Mouse (Mus musculus) cerebellum, postnatal 10 days (tissue): Measurements from ENCODE around the gene Luc7l.
A peak's percentile ranks its signal among the peaks of the same experiment; 100 is the strongest.
"Not testable (repeated sequence)": the region's sequence is repeated elsewhere in the genome, so short reads cannot be mapped to it uniquely, and the experiment has no call there.

Experiments
- DNase-seq, 2 experiments: peaks; one replicate each; pipeline ENCODE4 v3.0.0; 2021; ENCODE audit warnings: mixed read lengths in 2 of 2

The Luc7l gene

DNA sequence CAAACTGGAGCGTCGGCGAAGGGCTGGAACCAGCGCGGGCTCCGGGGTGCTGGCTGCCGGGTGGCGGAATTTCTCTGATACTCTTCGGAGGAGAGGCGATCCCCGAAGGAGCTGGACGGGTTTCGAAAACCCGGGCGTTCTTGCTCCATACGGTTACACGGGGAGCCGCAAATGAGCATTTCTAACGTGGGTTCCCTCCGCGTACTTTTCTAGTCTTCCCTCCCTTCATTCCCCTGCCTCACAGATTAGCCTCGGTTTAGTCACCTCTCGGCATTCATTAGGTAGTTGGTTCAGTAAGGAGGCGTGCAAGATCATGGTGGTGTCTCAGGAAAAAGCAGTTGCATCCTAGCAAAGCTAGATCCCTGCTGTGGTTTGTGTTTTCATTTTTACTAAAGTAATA lies 703 bp downstream of the Luc7l start:
- DNase-seq = no peak

DNA sequence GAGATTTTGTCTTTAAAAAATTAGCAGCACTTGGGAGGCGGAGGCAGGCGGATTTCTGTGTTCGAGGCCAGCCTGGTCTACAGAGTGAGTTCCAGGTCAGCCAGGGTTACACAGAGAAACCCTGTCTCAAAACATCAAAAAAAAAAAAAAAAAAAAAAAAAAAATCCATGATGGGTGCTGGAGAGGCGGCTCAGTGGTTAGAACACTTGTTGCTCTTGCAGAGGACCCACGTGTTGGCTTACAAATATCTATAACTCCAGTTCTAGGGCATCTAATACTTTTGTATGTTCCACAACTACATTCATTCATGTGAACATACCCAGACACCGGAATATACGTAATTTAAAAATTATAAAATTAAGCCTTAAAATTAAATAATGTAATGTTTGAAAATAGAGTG lies 2.6 kb downstream of the Luc7l start:
- DNase-seq = peak; percentile 15 to 27

DNA sequence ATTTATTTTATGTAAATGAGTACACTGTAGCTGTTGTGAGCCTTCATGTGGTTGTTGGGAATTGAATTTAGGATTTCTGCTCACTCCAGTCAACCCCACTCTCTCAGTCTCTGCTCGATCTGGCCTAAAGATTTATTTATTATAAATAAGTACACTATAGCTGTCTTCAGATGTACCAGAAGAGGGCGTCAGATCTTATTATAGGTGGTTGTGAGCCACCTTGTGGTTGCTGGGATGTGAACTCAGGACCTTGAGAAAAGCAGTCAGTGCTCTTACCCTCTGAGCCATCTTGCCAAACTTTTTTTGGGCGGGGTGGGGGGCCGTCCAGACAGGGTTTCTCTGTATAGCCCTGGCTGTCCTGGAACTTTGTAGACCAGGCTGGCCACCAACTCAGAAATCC lies 9.1 kb downstream of the Luc7l start:
- DNase-seq = no peak

DNA sequence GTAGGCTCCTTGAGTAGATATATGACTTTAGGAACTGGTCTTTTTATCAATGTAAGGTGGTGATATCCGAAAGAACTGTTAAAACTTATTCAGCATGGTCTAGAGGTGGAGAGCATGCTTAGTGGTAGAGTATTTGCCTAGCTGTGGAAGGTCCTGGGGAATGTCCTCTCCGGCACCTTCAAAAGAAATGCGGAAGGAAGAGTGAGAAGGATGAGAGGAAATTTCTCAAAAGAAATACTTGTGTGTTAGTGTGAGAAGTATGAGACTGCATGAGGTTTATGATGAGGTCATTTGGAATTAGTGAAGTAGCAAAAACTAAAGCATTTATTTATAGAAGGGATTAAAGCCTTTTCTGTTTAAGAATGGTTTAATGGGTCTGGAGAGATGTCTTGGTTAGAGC lies 9.7 kb downstream of the Luc7l start:
- DNase-seq = no peak

- DNase-seq = no peak
These were observed 16.2 kb downstream of the Luc7l start for GRCm38 (mm10) chr17:26268851-26269250.

DNA sequence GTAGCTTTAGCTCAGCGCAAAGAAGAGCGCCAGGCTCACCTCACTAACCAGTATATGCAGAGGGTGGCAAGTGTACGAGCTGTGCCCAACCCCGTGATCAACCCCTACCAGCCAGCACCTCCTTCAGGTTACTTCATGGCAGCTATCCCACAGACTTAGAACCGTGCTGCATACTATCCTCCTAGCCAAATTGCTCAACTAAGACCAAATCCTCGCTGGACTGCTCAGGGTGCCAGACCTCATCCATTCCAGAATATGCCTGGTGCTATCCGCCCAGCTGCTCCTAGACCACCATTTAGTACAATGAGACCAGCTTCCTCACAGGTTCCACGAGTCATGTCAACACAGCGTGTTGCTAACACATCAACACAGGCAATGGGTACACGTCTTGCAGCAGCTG lies 16.9 kb downstream of the Luc7l start:
- not testable (repeated sequence) for DNase-seq

GRCm38 (mm10) chr17:26272586-26272985 lies 19.9 kb downstream of the Luc7l start:
- no peak for DNase-seq

GRCm38 (mm10) chr17:26275933-26276332 lies 23.2 kb downstream of the Luc7l start:
- no peak for DNase-seq

DNA sequence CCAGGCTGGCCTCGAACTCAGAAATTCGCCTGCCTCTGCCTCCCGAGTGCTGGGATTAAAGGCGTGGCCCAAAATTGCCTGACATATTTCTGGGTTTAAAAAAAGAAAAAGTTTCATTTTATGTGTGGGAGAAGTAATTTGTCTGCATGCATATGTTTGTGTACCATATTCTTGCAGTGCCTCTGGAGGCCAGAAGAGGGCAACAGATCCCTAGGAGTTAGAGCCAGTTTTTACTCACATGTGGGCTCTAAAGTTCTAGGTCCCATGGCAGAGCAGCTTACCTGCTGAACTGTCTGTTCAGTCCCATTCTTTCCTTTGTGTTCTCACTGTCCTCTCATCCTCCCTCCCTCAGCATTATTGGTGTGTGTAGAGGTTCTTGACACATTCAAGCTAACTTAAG lies 24.0 kb downstream of the Luc7l start:
- peak; percentile 61 to 63 for DNase-seq

DNA sequence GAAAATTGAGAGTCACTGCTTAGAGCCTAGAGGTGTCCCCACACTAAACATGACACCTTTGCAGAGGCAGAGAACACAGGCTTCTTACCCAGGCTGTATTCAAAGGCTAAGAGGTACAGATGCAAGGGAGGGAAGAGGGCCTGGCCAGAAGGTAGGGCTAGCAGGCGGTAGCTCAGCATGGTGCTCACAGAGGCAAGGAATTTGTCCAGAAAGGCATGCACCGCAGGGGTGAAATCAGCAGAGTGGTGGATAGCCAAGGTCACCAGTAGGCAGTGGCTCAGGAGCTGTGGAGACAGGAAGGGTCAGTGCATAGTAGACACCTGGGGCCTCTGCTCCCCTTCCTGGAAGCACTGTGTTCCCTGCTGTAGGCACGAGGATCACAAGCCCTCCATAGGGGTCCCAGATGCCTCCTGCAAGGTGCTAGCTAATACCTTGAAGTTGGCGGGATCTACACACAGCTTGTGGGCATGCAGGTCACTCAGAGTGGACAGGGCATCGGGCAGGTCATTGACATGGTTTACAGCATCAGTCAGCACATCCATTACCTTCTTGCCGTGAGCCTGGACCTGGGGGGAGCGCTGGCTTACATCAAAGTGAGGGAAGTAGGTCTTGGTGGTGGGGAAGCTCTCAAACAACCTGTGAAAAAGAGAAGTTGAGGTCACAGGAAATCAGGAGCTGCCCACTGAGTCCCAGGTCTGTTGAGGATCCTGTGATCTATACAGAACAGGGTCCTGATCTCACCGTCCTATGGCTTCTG lies 33.7 kb downstream of the Luc7l start:
- DNase-seq = peak; percentile 15 to 20

DNA sequence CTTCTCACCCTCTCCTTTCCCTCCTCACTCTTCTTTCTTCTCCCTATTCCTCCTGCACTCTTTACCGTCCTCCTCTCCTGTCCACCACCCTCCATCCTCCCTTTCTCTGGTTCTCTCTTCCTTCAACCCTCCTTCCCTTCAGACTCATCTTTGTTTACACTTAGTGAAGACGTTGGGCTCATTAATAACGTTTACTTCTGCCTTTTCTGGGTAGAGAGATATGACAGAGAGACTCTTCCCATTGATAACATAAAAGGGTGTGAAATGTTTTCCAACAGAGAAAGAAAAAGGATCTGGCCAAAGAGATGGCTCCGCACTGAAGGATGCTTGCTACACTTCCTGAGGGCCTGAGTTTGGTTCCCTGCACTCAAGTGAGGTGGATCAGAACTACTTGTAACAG lies 36.8 kb downstream of the Luc7l start:
- DNase-seq = no peak

GRCm38 (mm10) chr17:26298318-26298717 lies 45.6 kb downstream of the Luc7l start:
- not testable (repeated sequence) for DNase-seq

DNA sequence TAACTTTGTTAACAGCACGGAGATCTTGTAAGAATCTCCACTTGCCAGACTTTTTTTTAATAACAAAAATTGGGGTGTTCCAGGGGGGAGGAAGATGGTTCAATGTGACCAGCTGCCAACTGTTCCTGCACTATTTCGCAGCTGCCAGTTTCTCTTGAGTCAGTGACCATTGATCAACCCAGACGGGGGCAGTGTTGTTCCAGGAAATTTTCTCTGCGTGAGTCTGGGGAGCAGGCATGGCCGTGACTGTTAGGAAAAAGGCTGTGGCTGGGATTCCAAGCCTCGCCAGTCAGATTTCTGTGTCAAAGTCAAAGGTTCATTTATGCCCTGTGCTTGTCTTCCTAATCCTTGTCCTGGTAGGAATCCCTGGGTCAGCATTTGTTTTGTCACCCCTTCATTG lies 61.6 kb downstream of the Luc7l start:
- peak; percentile 92 to 94 for DNase-seq

- DNase-seq = peak; percentile 41 to 46
These were observed 62.8 kb downstream of the Luc7l start for GRCm38 (mm10) chr17:26315474-26315873.

- no peak for DNase-seq
These were observed 65.7 kb downstream of the Luc7l start for GRCm38 (mm10) chr17:26318441-26318840.
